Mouse (Mus musculus): ENCODE data around the gene Rrm2. TPM values are rescaled to one million over a fixed set of nuclear protein-coding genes. Genes with fewer than 3 reads are reported as not detected.

Rrm2 gene
- polyA plus RNA-seq, 2 experiments, result 139 to 388 TPM

DNA sequence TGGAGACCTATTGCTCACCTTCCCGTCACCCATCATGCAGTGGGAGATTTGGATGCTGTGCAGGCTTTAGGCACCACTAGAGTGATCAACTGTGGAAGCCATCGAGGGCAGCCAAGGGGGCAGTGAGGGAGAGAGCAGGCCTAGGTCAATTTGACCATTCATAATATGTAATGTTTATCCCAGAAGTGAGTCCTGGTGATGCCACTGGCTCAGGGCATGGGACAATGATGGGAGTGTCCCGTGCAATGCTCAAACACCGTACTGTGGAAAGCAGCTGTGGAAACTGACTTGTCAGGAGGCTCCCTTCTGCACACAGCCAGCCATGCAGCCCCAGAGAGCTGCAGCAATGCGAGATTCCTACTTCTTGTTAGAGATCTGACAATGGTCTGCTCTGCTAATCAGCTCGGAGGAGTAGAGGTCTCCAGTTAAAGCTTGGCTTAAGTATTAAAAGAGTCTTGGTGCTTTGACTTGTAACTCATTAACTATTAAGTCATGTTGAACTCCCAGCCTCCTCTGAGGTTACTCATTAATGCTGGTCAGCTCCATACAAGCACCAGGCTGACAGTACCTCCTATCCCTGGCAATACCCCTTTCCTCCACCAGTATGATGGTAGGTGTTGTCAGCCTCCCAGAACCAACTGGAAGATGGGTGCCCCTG lies 21.9 kb upstream of the Rrm2 start:
- peaks cover 0 to 9% of the 10 kb centered on the region in 2 experiments; a peak in 2 of 4 replicates for H3K4me1 ChIP-seq (replicated peaks; ENCODE audit: control insufficient read depth in 2 of 2, insufficient read depth in 2 of 2, low read length in 1 of 2)
- H3K9me3 ChIP-seq (ENCODE audit: control insufficient read depth, low read length), result no peaks in the 10 kb centered on the region
- ATAC-seq (ENCODE audit: insufficient read depth) (peak; percentile 79), DNase-seq (ENCODE audit: low read depth in 3 of 3, low spot score in 3 of 3) (no peak)
- H3K9ac ChIP-seq (replicated peaks), result no peak overlapping the region
- peaks cover 20% of the 10 kb centered on the region for H3K27me3 ChIP-seq (ENCODE audit: control insufficient read depth, insufficient read depth, low read length)
- TF ChIP-seq CTCF (IDR thresholded peaks at IDR 0.05; ENCODE audit: low read depth) (no peak), EP300 (IDR thresholded peaks at IDR 0.05; ENCODE audit: low read depth) (no peak)
- H3K27ac ChIP-seq, result no peak overlapping the region
- WGBS (ENCODE audit: insufficient replicate concordance), result 50% methylated on average over 6 of the region's 6 CpGs
- H3K4me2 ChIP-seq (ENCODE audit: low read depth), result peak overlapping the region; percentile 18
- no peak overlapping the region for H3K4me3 ChIP-seq (ENCODE audit: insufficient read depth in 1 of 2, low read depth in 2 of 2, low read length in 2 of 2)
- H3K36me3 ChIP-seq (replicated peaks; ENCODE audit: control insufficient read depth, insufficient read depth, low read depth), result no peaks in the 10 kb centered on the region

DNA sequence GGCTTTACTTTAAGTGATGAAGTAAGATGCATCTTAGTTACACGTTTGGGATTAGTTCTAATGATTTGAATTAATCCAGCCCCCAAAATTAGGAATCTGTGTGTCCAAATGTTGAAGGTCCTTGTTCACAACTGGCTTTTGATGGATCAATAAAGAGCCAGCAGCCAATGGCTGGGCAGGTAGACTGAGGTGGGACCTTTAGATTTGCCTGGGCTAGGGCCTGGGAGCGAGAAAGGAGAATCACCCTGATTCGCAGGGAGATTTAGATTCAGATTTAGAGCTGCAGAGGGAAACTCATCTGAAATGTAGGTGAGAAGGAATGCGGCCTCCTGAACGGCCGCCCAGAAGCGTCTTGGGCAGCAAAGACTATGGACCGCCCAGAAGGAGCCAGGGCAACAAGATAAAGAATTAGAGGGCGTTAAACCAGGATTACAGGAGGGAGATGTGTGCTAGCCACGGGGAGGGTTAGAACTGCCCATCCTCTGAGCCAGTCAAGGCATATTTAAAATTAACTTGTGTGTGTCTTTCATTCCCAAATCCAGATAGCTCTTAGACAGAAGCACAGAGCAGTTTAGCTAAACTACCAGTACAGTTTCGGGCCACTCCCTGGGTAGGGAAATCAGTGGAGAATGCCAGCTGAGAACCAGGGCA lies 21.2 kb upstream of the Rrm2 start:
- H3K27me3 ChIP-seq (ENCODE audit: control insufficient read depth, insufficient read depth, low read length), result peaks cover 13% of the 10 kb centered on the region
- TF ChIP-seq EP300 (IDR thresholded peaks at IDR 0.05; ENCODE audit: low read depth) (no peak), CTCF (IDR thresholded peaks at IDR 0.05; ENCODE audit: low read depth) (no peak)
- H3K36me3 ChIP-seq (replicated peaks; ENCODE audit: control insufficient read depth, insufficient read depth, low read depth), result no peaks in the 10 kb centered on the region
- no peaks in the 10 kb centered on the region for H3K9me3 ChIP-seq (ENCODE audit: control insufficient read depth, low read length)
- no peak for DNase-seq (ENCODE audit: low read depth in 3 of 3, low spot score in 3 of 3)
- no peak overlapping the region for H3K4me2 ChIP-seq (ENCODE audit: low read depth)
- H3K4me1 ChIP-seq (replicated peaks; ENCODE audit: control insufficient read depth in 2 of 2, insufficient read depth in 2 of 2, low read length in 1 of 2), result peaks cover 0 to 5% of the 10 kb centered on the region in 2 experiments; a peak in 2 of 4 replicates
- no peak overlapping the region for H3K9ac ChIP-seq (replicated peaks)
- H3K27ac ChIP-seq, result no peak overlapping the region
- ATAC-seq (ENCODE audit: insufficient read depth), result peak; percentile 65
- WGBS (ENCODE audit: insufficient replicate concordance), result 51% methylated on average over 11 of the region's 11 CpGs
- no peak overlapping the region for H3K4me3 ChIP-seq (ENCODE audit: insufficient read depth in 1 of 2, low read depth in 2 of 2, low read length in 2 of 2)

DNA sequence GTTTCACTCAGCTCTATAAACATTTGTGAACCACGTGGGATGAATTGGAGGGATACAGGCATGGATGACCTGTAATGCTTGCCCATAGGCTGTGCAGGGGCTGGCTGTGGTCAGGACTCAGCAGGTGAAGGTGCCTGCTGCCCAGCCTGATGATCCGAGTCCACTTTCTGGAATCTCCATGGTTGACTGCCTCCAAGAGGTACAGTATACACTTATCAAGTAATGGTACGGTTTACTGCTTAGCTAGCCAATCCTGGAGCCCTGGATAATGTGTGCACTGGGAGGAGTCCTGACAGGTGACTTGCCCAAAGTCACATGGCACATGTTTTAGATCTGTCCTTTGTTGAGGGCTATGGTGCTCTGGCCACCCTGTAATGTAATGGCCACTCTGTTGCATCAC lies 17.7 kb upstream of the Rrm2 start:
- ATAC-seq (ENCODE audit: insufficient read depth) (no peak), DNase-seq (ENCODE audit: low read depth in 3 of 3, low spot score in 3 of 3) (no peak)
- no peak for TF ChIP-seq CTCF (IDR thresholded peaks at IDR 0.05; ENCODE audit: low read depth)
- TF ChIP-seq EP300 (IDR thresholded peaks at IDR 0.05; ENCODE audit: low read depth), result no peak
- Histone ChIP-seq H3K27me3 (ENCODE audit: control insufficient read depth, insufficient read depth, low read length) (no peaks in the 10 kb centered on the region), H3K9me3 (ENCODE audit: control insufficient read depth, low read length) (no peaks in the 10 kb centered on the region), H3K9ac (replicated peaks) (no peak overlapping the region), H3K4me3 (ENCODE audit: insufficient read depth in 1 of 2, low read depth in 2 of 2, low read length in 2 of 2) (no peak overlapping the region), H3K36me3 (replicated peaks; ENCODE audit: control insufficient read depth, insufficient read depth, low read depth) (no peaks in the 10 kb centered on the region), H3K4me1 (replicated peaks; ENCODE audit: control insufficient read depth in 2 of 2, insufficient read depth in 2 of 2, low read length in 1 of 2) (no peaks in the 10 kb centered on the region), H3K27ac (no peak overlapping the region), H3K4me2 (ENCODE audit: low read depth) (no peak overlapping the region)
- WGBS (ENCODE audit: insufficient replicate concordance), result 73% methylated on average over 3 of the region's 3 CpGs

DNA sequence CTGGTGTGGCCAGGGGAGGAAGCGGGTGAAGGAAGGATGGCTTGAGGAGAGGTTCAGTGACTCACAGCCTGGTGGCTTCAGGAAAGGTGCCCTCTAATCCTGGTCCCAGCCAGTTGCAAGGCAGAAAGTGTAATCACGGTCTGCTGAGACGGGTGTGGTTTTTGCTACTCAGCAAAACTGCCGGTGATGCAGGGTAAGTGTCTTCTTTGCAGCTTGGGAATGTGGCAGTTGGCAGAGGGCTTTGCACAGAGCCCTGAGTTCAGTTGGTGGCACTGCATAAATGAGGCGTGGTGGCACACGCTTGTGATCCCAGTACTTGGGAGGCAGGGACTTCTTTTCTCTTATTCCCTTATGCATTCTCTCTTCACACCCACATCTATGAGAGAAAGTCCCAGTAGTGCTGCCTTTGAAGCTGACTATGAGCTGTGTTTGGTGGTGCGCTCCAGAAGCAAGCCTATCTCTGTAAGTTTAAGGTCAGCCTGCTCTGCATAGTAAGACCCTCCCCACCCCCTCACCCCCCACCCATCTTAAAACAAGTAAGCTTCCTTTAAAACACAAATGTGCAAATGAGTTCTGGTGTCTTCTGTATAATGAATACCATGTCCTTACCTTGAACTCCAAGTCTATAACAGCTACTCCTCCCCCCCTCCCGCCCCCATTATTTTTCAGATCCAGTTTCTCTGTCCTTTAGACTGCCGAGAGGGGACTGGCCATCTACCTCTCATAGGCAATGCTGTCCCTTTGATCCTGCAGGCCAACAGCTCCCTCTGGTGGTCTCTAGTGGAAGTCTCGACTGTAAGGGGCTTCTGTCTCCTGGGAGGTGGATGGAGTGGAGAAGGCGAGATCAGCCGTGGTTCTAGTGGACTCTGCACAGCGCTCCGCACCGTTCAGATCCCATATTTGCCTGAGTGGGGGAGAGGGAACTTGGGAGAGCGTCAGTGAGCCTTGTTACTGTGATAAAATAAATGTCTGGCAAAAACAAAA lies 11.2 kb upstream of the Rrm2 start:
- TF ChIP-seq CTCF (IDR thresholded peaks at IDR 0.05; ENCODE audit: low read depth) (peak; percentile 96), EP300 (IDR thresholded peaks at IDR 0.05; ENCODE audit: low read depth) (no peak)
- no peak overlapping the region for H3K4me3 ChIP-seq (ENCODE audit: insufficient read depth in 1 of 2, low read depth in 2 of 2, low read length in 2 of 2)
- no peak overlapping the region for H3K4me2 ChIP-seq (ENCODE audit: low read depth)
- no peaks in the 10 kb centered on the region for H3K36me3 ChIP-seq (replicated peaks; ENCODE audit: control insufficient read depth, insufficient read depth, low read depth)
- WGBS (ENCODE audit: insufficient replicate concordance), result 28% methylated on average over 16 of the region's 16 CpGs
- DNase-seq (ENCODE audit: low read depth in 3 of 3, low spot score in 3 of 3), result peak; percentile 63 to 71 (median 63)
- H3K27ac ChIP-seq, result no peak overlapping the region
- no peaks in the 10 kb centered on the region for H3K9me3 ChIP-seq (ENCODE audit: control insufficient read depth, low read length)
- no peak overlapping the region for H3K9ac ChIP-seq (replicated peaks)
- H3K27me3 ChIP-seq (ENCODE audit: control insufficient read depth, insufficient read depth, low read length), result no peaks in the 10 kb centered on the region
- ATAC-seq (ENCODE audit: insufficient read depth), result peak; percentile 74
- H3K4me1 ChIP-seq (replicated peaks; ENCODE audit: control insufficient read depth in 2 of 2, insufficient read depth in 2 of 2, low read length in 1 of 2), result peaks cover 0 to 3% of the 10 kb centered on the region in 2 experiments; a peak in 2 of 4 replicates

Data from liver, embryonic 14.5 days (tissue).